Mouse (Mus musculus) splenic B cell, adult 2 months (primary cell): ENCODE measurements around the gene Ift46.
A peak's percentile ranks its signal among the peaks of the same experiment; 100 is the strongest.

ENCODE experiments used
- DNase-seq: peaks from one replicate; pipeline ENCODE4 v3.0.0-alpha.2; 2011; ENCODE audit warnings: low read depth, low spot score
- H3K27me3 ChIP-seq: 2 replicates; pipeline ENCODE4 v1.6.1; 2012; ENCODE audit warnings: mild to moderate bottlenecking, low read length, moderate library complexity, mixed read lengths; ENCODE audit not compliant: control insufficient read depth, poor library complexity, insufficient read depth, severe bottlenecking
- H3K36me3 ChIP-seq: 2 replicates; pipeline ENCODE4 v1.6.1; 2012; ENCODE audit warnings: mild to moderate bottlenecking, low read length, moderate library complexity, mixed read lengths; ENCODE audit not compliant: control insufficient read depth, poor library complexity, insufficient read depth, severe bottlenecking

The Ift46 gene

DNA sequence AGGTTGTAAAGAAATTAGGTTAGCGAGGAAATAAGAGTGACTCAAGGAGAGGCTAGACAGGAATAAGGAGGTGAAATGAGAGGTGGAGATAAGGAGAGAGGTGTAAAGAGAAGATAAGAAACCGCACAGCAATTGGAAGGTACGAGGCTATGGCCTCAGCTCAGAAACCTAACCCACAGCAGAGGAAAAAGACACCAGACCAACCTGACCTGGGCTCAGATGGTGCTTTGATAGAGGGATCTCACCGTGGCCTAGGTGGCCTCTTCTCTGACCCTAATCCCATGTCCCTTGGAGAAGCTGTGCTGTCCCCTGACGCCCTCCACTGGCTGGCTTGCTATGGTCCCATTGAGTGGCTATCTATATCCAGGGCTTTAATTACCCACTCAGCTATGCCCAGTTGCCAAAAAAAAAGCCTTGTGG, 35.6 kb upstream of the Ift46 start:
- Histone ChIP-seq H3K36me3 (no peaks in the 10 kb centered on the region), H3K27me3 (no peaks in the 10 kb centered on the region; the same call in 1 of the 2 replicates)
- DNase-seq: no peak

- no peak for DNase-seq
- H3K36me3 ChIP-seq: no peaks in the 10 kb centered on the region
- no peaks in the 10 kb centered on the region; the same call in 1 of the 2 replicates for H3K27me3 ChIP-seq
Observed at GRCm38 (mm10) chr9:44732921-44733530, 34.7 kb upstream of the Ift46 start.

GRCm38 (mm10) chr9:44733671-44734523, 33.8 kb upstream of the Ift46 start:
- H3K36me3 ChIP-seq: no peaks in the 10 kb centered on the region
- no peaks in the 10 kb centered on the region; the same call in 1 of the 2 replicates for H3K27me3 ChIP-seq
- peak; percentile 56 for DNase-seq

DNA sequence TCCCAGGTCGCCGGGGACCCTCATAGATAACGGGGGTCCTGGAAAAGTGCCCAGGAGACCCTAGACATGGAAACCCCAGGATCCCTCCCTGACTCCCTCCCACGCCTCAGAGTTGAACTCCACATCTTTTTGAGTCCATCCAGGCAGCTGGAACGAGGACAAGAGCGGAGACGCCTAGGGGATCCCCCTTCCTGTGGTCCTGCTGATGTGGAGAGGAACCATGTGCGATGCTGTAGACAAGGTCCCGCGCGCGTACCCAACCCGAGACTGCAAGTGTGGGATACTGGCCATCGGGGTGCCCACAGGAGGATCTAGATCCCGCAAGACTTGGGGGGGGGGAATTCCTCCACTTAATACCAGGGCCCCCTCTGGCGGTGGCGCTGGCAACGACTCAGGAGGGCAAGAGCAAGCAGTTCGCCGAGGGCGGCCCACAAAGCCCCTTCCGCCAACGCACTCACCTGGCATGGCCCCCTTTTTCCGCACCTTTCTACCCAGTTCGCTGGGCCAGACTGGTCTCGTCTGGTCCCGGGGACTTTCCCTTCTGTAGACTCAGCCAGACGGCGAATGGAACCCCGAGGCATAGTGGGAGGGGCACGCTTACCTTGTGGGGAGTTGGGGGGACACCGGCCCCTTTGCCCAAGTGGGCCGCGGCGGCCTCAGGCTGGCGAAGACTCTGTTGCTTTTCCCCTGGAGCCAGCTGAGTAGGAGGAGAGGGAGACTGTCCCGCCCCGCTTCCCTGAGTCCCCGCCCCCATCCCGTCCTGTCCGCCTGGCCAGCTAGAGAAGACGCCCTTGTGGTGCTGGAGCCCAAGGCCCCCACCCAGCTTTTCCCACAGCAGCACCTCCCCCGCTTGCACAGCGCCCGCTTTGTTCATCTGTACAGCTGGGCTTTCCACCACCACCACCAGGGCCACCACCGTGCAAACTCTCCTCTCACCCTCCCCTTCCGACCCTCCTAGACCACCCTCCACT, 32.9 kb upstream of the Ift46 start, which contains the start of gene Phldb1:
Phldb1 (minus strand) TSS at position 675 of the 971 bp plus-strand sequence.
- peak; percentile 70 for DNase-seq
- Histone ChIP-seq H3K27me3 (no peaks in the 10 kb centered on the region; the same call in 1 of the 2 replicates), H3K36me3 (no peaks in the 10 kb centered on the region)

GRCm38 (mm10) chr9:44735886-44736285, 31.8 kb upstream of the Ift46 start:
- DNase-seq: no peak
- Histone ChIP-seq H3K36me3 (no peaks in the 10 kb centered on the region), H3K27me3 (no peaks in the 10 kb centered on the region; the same call in 1 of the 2 replicates)

GRCm38 (mm10) chr9:44736301-44736700, 31.4 kb upstream of the Ift46 start:
- DNase-seq: no peak

GRCm38 (mm10) chr9:44737240-44737949, 30.3 kb upstream of the Ift46 start:
- Histone ChIP-seq H3K27me3 (no peaks in the 10 kb centered on the region; the same call in 1 of the 2 replicates), H3K36me3 (peaks cover 3% of the 10 kb centered on the region; the same call in 1 of the 2 replicates)
- no peak for DNase-seq

More at GRCm38 (mm10) chr9:44736301-44736700, 31.4 kb upstream of the Ift46 start:
- Histone ChIP-seq H3K36me3 (no peaks in the 10 kb centered on the region), H3K27me3 (no peaks in the 10 kb centered on the region; the same call in 1 of the 2 replicates)

DNA sequence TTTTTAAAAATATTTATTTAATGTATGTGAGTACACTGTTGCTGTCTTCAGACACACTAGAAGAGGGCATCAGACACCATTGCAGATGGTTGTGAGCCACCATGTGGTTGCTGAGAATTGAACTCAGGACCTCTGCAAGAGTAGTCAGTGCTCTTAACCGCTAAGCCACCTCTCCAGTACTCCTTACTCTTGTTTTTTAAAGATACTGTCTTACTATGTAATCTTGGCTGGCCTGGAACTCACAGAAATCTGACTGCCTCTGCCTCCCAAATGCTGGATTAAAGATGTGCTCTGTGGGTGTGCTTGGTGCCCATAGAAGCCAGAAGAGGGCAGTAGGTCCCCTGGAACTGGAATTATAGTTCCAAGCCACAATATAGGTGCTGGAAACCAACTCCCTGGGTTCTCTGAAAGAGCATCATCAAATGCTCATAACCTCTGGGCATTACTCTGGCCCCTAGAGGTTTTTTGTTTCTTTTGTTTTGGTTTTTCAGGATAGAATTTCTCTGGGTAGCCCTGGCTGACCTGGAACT, 27.0 kb upstream of the Ift46 start:
- H3K27me3 ChIP-seq: no peaks in the 10 kb centered on the region
- DNase-seq: no peak
- H3K36me3 ChIP-seq: peaks cover 15% of the 10 kb centered on the region

DNA sequence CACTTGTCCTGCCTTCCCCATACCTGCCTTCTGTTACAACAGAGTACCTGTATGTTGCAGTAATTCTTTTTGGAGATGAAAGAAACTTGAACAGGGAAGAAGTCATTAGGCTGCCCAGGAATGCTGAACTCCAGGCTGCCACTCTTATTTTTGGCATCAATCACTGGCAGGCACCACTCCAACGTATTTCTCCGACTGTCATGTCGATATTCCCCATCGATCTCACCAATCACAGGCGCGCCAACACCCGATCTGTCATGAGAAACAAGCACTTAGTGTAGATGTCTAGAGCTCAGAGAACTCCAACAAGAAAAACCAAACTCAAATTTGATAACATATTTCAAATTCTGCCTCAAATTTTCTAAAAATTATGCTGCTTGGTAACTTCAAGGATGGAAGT, 22.3 kb upstream of the Ift46 start:
- no peak for DNase-seq
- Histone ChIP-seq H3K36me3 (peaks cover 34% of the 10 kb centered on the region), H3K27me3 (no peaks in the 10 kb centered on the region)

GRCm38 (mm10) chr9:44746666-44747065, 21.0 kb upstream of the Ift46 start:
- no peak for DNase-seq
- no peaks in the 10 kb centered on the region for H3K27me3 ChIP-seq
- peaks cover 40% of the 10 kb centered on the region for H3K36me3 ChIP-seq

GRCm38 (mm10) chr9:44747341-44747740, 20.4 kb upstream of the Ift46 start:
- Histone ChIP-seq H3K27me3 (no peaks in the 10 kb centered on the region), H3K36me3 (peaks cover 38% of the 10 kb centered on the region)

DNA sequence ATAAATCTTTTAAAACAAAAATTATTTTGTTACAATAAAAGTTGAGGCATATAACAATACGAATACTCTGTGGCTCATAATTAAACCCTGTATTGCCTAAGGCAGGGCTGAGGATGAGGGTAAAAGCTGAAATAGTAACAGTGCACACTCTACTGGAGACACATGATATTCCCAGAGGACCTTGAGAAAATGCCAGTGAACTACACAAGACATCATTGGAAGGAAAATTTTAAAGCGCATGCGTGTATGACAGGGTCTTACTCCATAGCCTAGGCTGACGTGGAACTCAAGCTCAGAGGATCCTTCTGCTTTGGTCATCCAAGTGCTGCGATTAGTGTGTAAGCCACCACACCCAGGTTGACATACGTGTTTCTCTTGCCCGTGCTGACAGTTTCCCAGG, 19.2 kb upstream of the Ift46 start:
- DNase-seq: no peak
- H3K27me3 ChIP-seq: no peaks in the 10 kb centered on the region

More at GRCm38 (mm10) chr9:44747341-44747740, 20.4 kb upstream of the Ift46 start:
- no peak for DNase-seq

GRCm38 (mm10) chr9:44760873-44761272, 6.8 kb upstream of the Ift46 start:
- peaks cover 3% of the 10 kb centered on the region; the same call in 1 of the 2 replicates for H3K36me3 ChIP-seq

More for the DNA sequence above, 19.2 kb upstream of the Ift46 start:
- H3K36me3 ChIP-seq: peaks cover 37% of the 10 kb centered on the region

More at GRCm38 (mm10) chr9:44760873-44761272, 6.8 kb upstream of the Ift46 start:
- peak; percentile 58 for DNase-seq
- H3K27me3 ChIP-seq: no peaks in the 10 kb centered on the region
